Mouse (Mus musculus) naive thymus-derived CD4-positive, alpha-beta T cell, adult 5 months (primary cell): ENCODE data around the gene Jmjd7. TPM values are rescaled to one million over a fixed set of nuclear protein-coding genes. Genes with fewer than 3 reads are reported as not detected.

Experiments used
- polyA plus RNA-seq: library from polyadenylated mRNA; unstranded; fragments of 100-300 nt; shearing (Covaris generic); gene quantifications from one replicate; pipeline ENCODE4 v1.2.1, GENCODE M21; 2017

Gene Jmjd7
- 9.0 TPM for polyA plus RNA-seq

GRCm38 (mm10) chr2:120026984-120027949 lies at the start of gene Jmjd7, which contains the start of gene Gm28042:
TSS of gene Jmjd7 (plus strand) at chr2:120027483.
TSS of gene Gm28042 (plus strand) at chr2:120027493.

GRCm38 (mm10) chr2:120032726-120033467 lies 5.6 kb downstream of the Jmjd7 start, which contains the start of gene Pla2g4b:
TSS of gene Pla2g4b (plus strand) at chr2:120033417.

Other genes starting within 250 kb of the Jmjd7 start
- gene Rpap1, start 239.9 kb upstream of the Jmjd7 start, polyA plus RNA-seq = 28.7 TPM
- 3.2 TPM for gene Tyro3, start 229.8 kb upstream of the Jmjd7 start, polyA plus RNA-seq
- gene Mga, start 130.3 kb upstream of the Jmjd7 start, polyA plus RNA-seq = 46.6 TPM
- 4.1 TPM for gene Mapkbp1, start 54.8 kb upstream of the Jmjd7 start, polyA plus RNA-seq
- gene Gm28042, start within 50 bp of the Jmjd7 start, polyA plus RNA-seq = 2.5 TPM
- gene Pla2g4b, start 5.9 kb downstream of the Jmjd7 start, polyA plus RNA-seq = 2.0 TPM
- 15.6 TPM for gene Ehd4, start 127.1 kb downstream of the Jmjd7 start, polyA plus RNA-seq
- gene Pla2g4e, start 217.9 kb downstream of the Jmjd7 start, polyA plus RNA-seq = not detected